Mouse (Mus musculus): ENCODE measurements around the gene Magel2. TPM values are rescaled to one million over a fixed set of nuclear protein-coding genes. Genes with fewer than 3 reads are reported as not detected.

Magel2 gene
- polyA plus RNA-seq, 1 experiment from 2014 or later = 3.2 TPM

GRCm38 (mm10) chr7:62382391-62382790 is 5.6 kb downstream of the Magel2 start:
- no peak overlapping the region for H3K9ac ChIP-seq
- H3K4me1 ChIP-seq = no peaks in the 10 kb centered on the region
- H3K27ac ChIP-seq = no peak overlapping the region
- H3K36me3 ChIP-seq = no peaks in the 10 kb centered on the region
- WGBS = 3% methylated on average over 2 of the region's 2 CpGs
- no peak overlapping the region for H3K4me2 ChIP-seq
- H3K9me3 ChIP-seq = peaks cover 13% of the 10 kb centered on the region
- no peaks in the 10 kb centered on the region for H3K27me3 ChIP-seq
- no peak for ATAC-seq (ENCODE audit: insufficient number of reproducible peaks, insufficient read depth, low FRiP score, low TSS enrichment, low read depth)
- no peak overlapping the region for H3K4me3 ChIP-seq

- Histone ChIP-seq H3K4me1 (no peaks in the 10 kb centered on the region), H3K4me2 (no peak overlapping the region), H3K27ac (no peak overlapping the region), H3K9ac (no peak overlapping the region), H3K4me3 (no peak overlapping the region), H3K27me3 (no peaks in the 10 kb centered on the region), H3K9me3 (no peaks in the 10 kb centered on the region), H3K36me3 (no peaks in the 10 kb centered on the region)
- 42% methylated on average over 4 of the region's 4 CpGs for WGBS
- no peak for ATAC-seq (ENCODE audit: insufficient number of reproducible peaks, insufficient read depth, low FRiP score, low TSS enrichment, low read depth)
Measured at GRCm38 (mm10) chr7:62388291-62388690, 11.5 kb downstream of the Magel2 start.

DNA sequence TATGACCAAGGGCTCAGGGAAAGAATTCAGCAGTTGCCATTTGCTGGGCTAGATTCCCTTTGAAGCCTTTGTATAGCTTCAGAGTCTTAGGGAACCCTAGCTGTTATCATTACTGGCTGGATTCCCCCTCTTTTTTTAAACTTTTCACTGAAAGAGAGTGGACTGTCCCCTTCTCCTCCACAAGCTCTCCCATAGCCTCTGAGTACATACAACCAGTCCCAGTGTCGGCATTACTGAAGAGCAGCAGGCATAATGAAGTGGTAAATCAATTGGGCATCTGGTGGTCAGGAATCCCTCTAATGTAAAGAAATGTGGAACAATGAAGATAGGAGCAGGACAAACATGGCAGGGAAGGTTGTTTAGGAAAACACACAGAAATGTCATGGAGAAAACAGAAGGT is 15.4 kb downstream of the Magel2 start:
- 42% methylated on average over 1 of the region's 1 CpGs for WGBS

GRCm38 (mm10) chr7:62406573-62407050 is 29.8 kb downstream of the Magel2 start:
- Histone ChIP-seq H3K4me1 (no peaks in the 10 kb centered on the region), H3K27ac (no peak overlapping the region), H3K4me3 (peak overlapping the region; percentile 28), H3K9me3 (0 out of 2 replicates have a peak, but pooled peaks cover 4% of the 10 kb centered on the region), H3K4me2 (peak overlapping the region; percentile 51), H3K9ac (no peak overlapping the region), H3K36me3 (no peaks in the 10 kb centered on the region), H3K27me3 (peaks cover 4% of the 10 kb centered on the region; the same call in 1 of the 2 replicates)
- WGBS = 44% methylated on average over 19 of the region's 19 CpGs
- no peak for ATAC-seq (ENCODE audit: insufficient number of reproducible peaks, insufficient read depth, low FRiP score, low TSS enrichment, low read depth)

More for the DNA sequence above, 15.4 kb downstream of the Magel2 start:
- H3K36me3 ChIP-seq = no peaks in the 10 kb centered on the region
- H3K4me1 ChIP-seq = no peaks in the 10 kb centered on the region
- H3K27me3 ChIP-seq = no peaks in the 10 kb centered on the region
- no peak overlapping the region for H3K27ac ChIP-seq
- H3K9me3 ChIP-seq = no peaks in the 10 kb centered on the region
- H3K4me3 ChIP-seq = no peak overlapping the region
- ATAC-seq (ENCODE audit: insufficient number of reproducible peaks, insufficient read depth, low FRiP score, low TSS enrichment, low read depth) = no peak
- no peak overlapping the region for H3K9ac ChIP-seq
- H3K4me2 ChIP-seq = no peak overlapping the region

DNA sequence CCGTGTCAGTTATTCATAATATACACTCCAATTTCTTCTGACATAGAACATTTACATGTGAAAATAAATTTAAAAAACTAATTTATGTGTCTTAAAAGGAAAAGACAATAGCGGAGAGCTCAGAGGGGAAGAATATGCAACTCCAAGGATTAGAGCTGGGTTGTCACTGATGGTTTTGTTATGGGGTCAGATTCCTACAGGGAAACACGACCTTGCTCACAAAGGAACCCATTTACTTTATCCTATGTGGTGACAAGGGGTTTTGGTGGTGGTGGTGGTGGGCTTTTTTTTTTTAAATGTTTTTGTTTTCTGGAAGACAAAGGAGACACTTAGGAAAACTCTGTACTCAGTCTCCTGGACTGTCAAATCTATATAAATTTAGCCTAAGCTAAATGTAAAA is 31.0 kb downstream of the Magel2 start:
- 41% methylated on average over 3 of the region's 3 CpGs for WGBS
- Histone ChIP-seq H3K27ac (no peak overlapping the region), H3K9me3 (0 out of 2 replicates have a peak, but pooled peaks cover 4% of the 10 kb centered on the region), H3K9ac (no peak overlapping the region), H3K4me1 (no peaks in the 10 kb centered on the region), H3K36me3 (no peaks in the 10 kb centered on the region), H3K4me2 (no peak overlapping the region), H3K27me3 (peaks cover 4% of the 10 kb centered on the region; the same call in 1 of the 2 replicates), H3K4me3 (no peak overlapping the region)
- ATAC-seq (ENCODE audit: insufficient number of reproducible peaks, insufficient read depth, low FRiP score, low TSS enrichment, low read depth) = no peak

DNA sequence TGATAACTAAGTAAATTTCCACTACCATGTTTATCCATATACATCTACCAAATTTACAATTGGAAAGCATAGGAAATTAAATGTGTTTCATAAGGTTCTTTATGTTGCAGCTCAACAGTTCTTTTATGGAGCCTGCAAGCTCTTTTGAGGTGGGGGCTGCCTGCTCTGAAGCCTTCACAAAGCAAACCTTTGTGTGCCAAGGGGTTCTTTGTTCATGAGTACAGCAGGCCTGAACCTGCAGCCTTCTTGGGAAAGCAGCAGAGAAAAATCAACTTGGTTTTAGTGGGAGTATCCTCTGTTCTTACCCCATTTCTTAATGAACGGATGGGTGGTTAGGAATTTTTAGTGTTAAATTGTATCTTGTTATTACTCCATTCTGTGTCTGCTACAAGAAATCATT is 38.4 kb downstream of the Magel2 start:
- no peak overlapping the region for H3K4me2 ChIP-seq
- H3K9me3 ChIP-seq = peaks cover 8% of the 10 kb centered on the region
- H3K4me1 ChIP-seq = peaks cover 9% of the 10 kb centered on the region
- H3K9ac ChIP-seq = no peak overlapping the region
- WGBS = 50% methylated on average over 1 of the region's 1 CpGs
- no peaks in the 10 kb centered on the region for H3K36me3 ChIP-seq
- H3K27me3 ChIP-seq = no peaks in the 10 kb centered on the region
- no peak for ATAC-seq (ENCODE audit: insufficient number of reproducible peaks, insufficient read depth, low FRiP score, low TSS enrichment, low read depth)
- H3K27ac ChIP-seq = no peak overlapping the region
- no peak overlapping the region for H3K4me3 ChIP-seq

- Histone ChIP-seq H3K27ac (no peak overlapping the region), H3K4me3 (no peak overlapping the region), H3K4me1 (peaks cover 9% of the 10 kb centered on the region), H3K27me3 (no peaks in the 10 kb centered on the region), H3K4me2 (no peak overlapping the region), H3K9ac (no peak overlapping the region), H3K36me3 (no peaks in the 10 kb centered on the region), H3K9me3 (peaks cover 8% of the 10 kb centered on the region)
- no peak for ATAC-seq (ENCODE audit: insufficient number of reproducible peaks, insufficient read depth, low FRiP score, low TSS enrichment, low read depth)
Measured at GRCm38 (mm10) chr7:62416173-62416572, 39.4 kb downstream of the Magel2 start.

DNA sequence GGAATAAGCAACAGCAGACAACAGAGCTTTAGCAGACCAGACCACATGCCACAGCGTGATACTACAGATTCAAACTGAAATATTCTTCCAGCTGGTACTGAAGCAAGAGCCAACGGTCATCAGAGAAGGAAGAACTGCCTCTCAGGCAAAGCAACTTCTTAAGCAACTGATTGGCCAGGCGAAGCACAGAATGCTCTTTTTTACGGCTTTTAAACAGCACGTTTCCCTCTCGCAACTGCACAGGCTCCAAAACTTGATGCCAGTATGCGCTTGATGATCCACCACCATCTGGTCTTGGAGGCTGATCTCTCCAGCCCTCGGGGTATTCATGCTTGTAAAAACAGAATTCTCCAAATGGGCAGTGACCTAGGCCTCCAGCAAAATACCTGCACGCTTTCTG is 41.5 kb downstream of the Magel2 start:
- H3K9ac ChIP-seq = no peak overlapping the region

GRCm38 (mm10) chr7:62419105-62419492 is 42.3 kb downstream of the Magel2 start:
- H3K4me3 ChIP-seq = peak overlapping the region; percentile 68
- peaks cover 8% of the 10 kb centered on the region for H3K9me3 ChIP-seq
- peaks cover 7% of the 10 kb centered on the region for H3K27me3 ChIP-seq
- H3K36me3 ChIP-seq = no peaks in the 10 kb centered on the region
- ATAC-seq (ENCODE audit: insufficient number of reproducible peaks, insufficient read depth, low FRiP score, low TSS enrichment, low read depth) = peak; percentile 56; the same call in 1 of the 2 replicates
- H3K4me2 ChIP-seq = peak overlapping the region; percentile 76
- H3K9ac ChIP-seq = peak overlapping the region; percentile 85
- no peak overlapping the region for H3K27ac ChIP-seq
- H3K4me1 ChIP-seq = peaks cover 9% of the 10 kb centered on the region
- 66% methylated on average over 17 of the region's 17 CpGs for WGBS

More for the DNA sequence above, 41.5 kb downstream of the Magel2 start:
- Histone ChIP-seq H3K4me2 (peak overlapping the region; percentile 76), H3K4me1 (peaks cover 9% of the 10 kb centered on the region), H3K27ac (no peak overlapping the region), H3K4me3 (peak overlapping the region; percentile 68), H3K36me3 (no peaks in the 10 kb centered on the region), H3K9me3 (peaks cover 8% of the 10 kb centered on the region), H3K27me3 (peaks cover 4% of the 10 kb centered on the region)
- WGBS = 76% methylated on average over 9 of the region's 9 CpGs
- no peak for ATAC-seq (ENCODE audit: insufficient number of reproducible peaks, insufficient read depth, low FRiP score, low TSS enrichment, low read depth)

DNA sequence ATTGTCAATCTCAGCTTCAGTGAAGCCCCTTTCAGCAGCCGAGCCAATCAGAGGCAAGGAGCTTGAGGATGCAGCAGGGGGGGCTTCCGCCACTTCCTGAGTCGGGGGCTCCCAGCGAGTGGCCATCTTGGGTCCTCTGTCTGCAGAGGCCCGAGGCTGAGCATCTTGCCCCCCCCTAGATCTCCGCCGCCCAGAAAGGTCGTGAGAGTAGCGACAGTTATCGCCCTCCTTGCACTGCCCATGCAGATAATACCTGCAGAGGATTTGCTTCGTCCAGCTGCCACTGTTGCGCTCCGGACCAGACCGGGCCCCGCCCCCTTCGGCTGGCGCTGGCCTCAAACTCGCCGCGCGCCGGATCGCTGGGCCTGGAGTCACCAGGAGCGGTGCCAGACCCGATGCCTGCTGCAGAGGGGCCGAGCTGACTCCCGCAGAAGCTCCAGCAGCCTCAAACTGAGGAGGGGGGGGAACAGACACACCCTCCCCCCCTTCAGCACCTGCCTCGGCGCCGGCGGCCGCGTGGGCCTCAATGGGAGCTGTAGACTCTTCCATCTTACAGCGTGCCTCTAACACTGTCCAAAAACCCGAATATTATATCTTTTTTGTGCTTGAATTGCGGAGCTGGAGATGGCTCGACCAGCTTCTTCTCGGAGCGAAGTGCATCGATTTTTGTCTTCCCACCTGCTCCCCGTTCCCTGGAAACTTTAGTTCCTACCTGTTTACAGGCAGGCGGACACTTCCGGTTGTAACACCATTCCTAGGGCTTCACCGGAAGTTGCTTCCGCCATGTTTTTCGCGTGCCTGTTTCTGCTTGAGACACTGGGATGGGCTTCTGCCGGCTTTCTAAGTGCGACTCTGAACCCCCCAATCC is 42.9 kb downstream of the Magel2 start, which contains the start of gene Mkrn3:
Gene Mkrn3, minus strand, starts transcription at position 647 of the 868 bp plus-strand sequence.
- Histone ChIP-seq H3K9me3 (peaks cover 8% of the 10 kb centered on the region), H3K4me2 (peak within 1 kb of the TSS; percentile 76), H3K9ac (peak within 1 kb of the TSS; percentile 85), H3K27ac (peak within 1 kb of the TSS; percentile 64; the same call in 1 of the 2 replicates), H3K36me3 (no peaks in the 10 kb centered on the region), H3K4me3 (peak within 1 kb of the TSS; percentile 68), H3K27me3 (peaks cover 11% of the 10 kb centered on the region), H3K4me1 (peaks cover 9% of the 10 kb centered on the region)
- ATAC-seq (ENCODE audit: insufficient number of reproducible peaks, insufficient read depth, low FRiP score, low TSS enrichment, low read depth) = peak; percentile 74
- WGBS = 24% methylated on average over 49 of the region's 49 CpGs

DNA sequence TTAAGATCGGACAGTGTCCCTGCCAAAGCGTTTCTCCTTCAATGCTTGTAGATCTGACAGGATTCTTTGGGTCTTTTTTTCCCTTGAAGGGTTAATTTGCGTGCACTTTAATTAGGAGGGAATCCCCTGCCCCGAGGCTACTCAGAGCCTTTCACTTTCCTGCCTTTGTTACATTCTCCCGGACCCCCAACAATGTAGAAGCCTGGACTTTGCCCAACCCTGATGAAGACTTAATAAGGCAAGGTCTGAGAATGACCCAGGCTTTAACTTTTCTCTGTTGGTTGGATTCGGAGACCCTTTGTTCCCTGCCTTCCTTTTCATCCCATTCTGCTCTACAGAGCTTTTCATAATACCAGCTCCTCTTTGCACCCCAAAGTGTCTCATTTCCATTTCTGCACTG is 43.8 kb downstream of the Magel2 start:
- WGBS = 46% methylated on average over 6 of the region's 6 CpGs
- Histone ChIP-seq H3K4me3 (peak overlapping the region; percentile 68), H3K9ac (no peak overlapping the region), H3K27me3 (peaks cover 11% of the 10 kb centered on the region), H3K4me2 (peak overlapping the region; percentile 49), H3K9me3 (peaks cover 8% of the 10 kb centered on the region), H3K4me1 (peaks cover 9% of the 10 kb centered on the region), H3K27ac (no peak overlapping the region), H3K36me3 (no peaks in the 10 kb centered on the region)
- ATAC-seq (ENCODE audit: insufficient number of reproducible peaks, insufficient read depth, low FRiP score, low TSS enrichment, low read depth) = no peak

- Histone ChIP-seq H3K9me3 (peaks cover 8% of the 10 kb centered on the region), H3K4me1 (peaks cover 9% of the 10 kb centered on the region), H3K4me3 (no peak overlapping the region), H3K36me3 (no peaks in the 10 kb centered on the region), H3K27me3 (peaks cover 11% of the 10 kb centered on the region), H3K9ac (no peak overlapping the region), H3K27ac (no peak overlapping the region), H3K4me2 (no peak overlapping the region)
- ATAC-seq (ENCODE audit: insufficient number of reproducible peaks, insufficient read depth, low FRiP score, low TSS enrichment, low read depth) = no peak
- whole genome bisulfite sequencing = 55% methylated on average over 4 of the region's 4 CpGs
Measured at GRCm38 (mm10) chr7:62423210-62423609, 46.4 kb downstream of the Magel2 start.

Data from embryonic facial prominence, embryonic 13.5 days (tissue).